Mouse (Mus musculus) spleen, adult 2 months (tissue): ENCODE measurements around the gene Rpl35.

Experiments
- CTCF ChIP-seq: fragments of 200-500 bp; IDR thresholded peaks from 2 replicates; pipeline ENCODE4 v1.5.1; 2011; ENCODE audit warnings: mild to moderate bottlenecking, inconsistent platforms; ENCODE audit not compliant: insufficient read depth, insufficient read length, insufficient replicate concordance; ENCODE audit errors: extremely low read depth
- POLR2A ChIP-seq: fragments of 200-500 bp; IDR thresholded peaks from 2 replicates; pipeline ENCODE4 v1.6.1; 2011; ENCODE audit warnings: low read depth, low read length, inconsistent platforms

GRCm38 (mm10) chr2:39016581-39016980, 11.2 kb upstream of the Rpl35 start:
- TF ChIP-seq POLR2A (no peak), CTCF (no peak)
